In genomic region chr4:45040795-45041194, GRCm38 (mm10) we compare ENCODE assay signal across 25 mouse cellular contexts. TPM values are rescaled to one million over a fixed set of nuclear protein-coding genes. Genes with fewer than 3 reads are reported as not detected.
A peak's percentile ranks its signal among the peaks of the same experiment; 100 is the strongest.
DNase-seq lines count a peak whose midpoint lies in the region; ATAC-seq lines count a peak whose summit lies in the region.
"Had no signal": no experiment of that assay in that cellular context is flagged by ENCODE, and none has a peak within 500 bp of the region (broad histone marks: within the 10 kb centered on the region; RNA-seq: fewer than 3 reads in every experiment).

No protein-coding gene starts in this region.

- 82% methylated on average over 7 of the region's 7 CpGs for WGBS in kidney, embryonic 15.5 days

- peak; percentile 54 for DNase-seq in kidney, adult 18-20 months
- DNase-seq in kidney, adult 9 months: peak; percentile 69
- DNase-seq in kidney, postnatal 14 days: peak; percentile 36
- peak; percentile 11 to 13 for DNase-seq in kidney, postnatal 4 days
- no peak for DNase-seq in embryo, embryonic 9.5 days (ENCODE audit: extremely low spot score)
- DNase-seq: adrenal gland, adult 2 months; adrenal gland, postnatal 14 days; cerebellum, adult 11-12 months; cerebellum, adult 8-10 months; cerebellum, postnatal 10 days; cerebellum, postnatal 36 days; embryo, embryonic 11 days; gastrocnemius, postnatal 14 days; heart, adult 18-20 months; heart, postnatal 10 days; heart, postnatal 4 days had no signal

- H3K4me1 ChIP-seq in kidney, embryonic 15.5 days: no peaks in the 10 kb centered on the region
- H3K4me1 ChIP-seq: forebrain, embryonic 10.5 days; forebrain, embryonic 13.5 days had no signal

- no peak for ATAC-seq in kidney, embryonic 15.5 days (replicated peaks; ENCODE audit: low FRiP score)
- ATAC-seq: CD4-positive, CD25-positive, alpha-beta regulatory T cell, adult 4 months; forebrain, embryonic 13.5 days; forebrain, embryonic 16.5 days; hindbrain, postnatal 0 days had no signal

- no peak overlapping the region for H3K27ac ChIP-seq in kidney, embryonic 15.5 days
- H3K27ac ChIP-seq: forebrain, embryonic 10.5 days; forebrain, embryonic 13.5 days; heart, embryonic 15.5 days; hindbrain, embryonic 14.5 days; hindbrain, postnatal 0 days had no signal

- H3K4me2 ChIP-seq in kidney, embryonic 15.5 days: no peak overlapping the region
- H3K4me2 ChIP-seq: forebrain, embryonic 13.5 days; heart, embryonic 12.5 days; heart, embryonic 15.5 days; hindbrain, embryonic 14.5 days had no signal

- H3K27me3 ChIP-seq in kidney, embryonic 15.5 days: no peaks in the 10 kb centered on the region
- H3K27me3 ChIP-seq: forebrain, embryonic 13.5 days; heart, embryonic 12.5 days; heart, embryonic 15.5 days had no signal

- H3K9ac ChIP-seq in kidney, embryonic 15.5 days: no peak overlapping the region
- H3K9ac ChIP-seq: forebrain, embryonic 13.5 days; heart, embryonic 12.5 days; heart, embryonic 15.5 days; hindbrain, embryonic 14.5 days had no signal

- H3K9me3 ChIP-seq in kidney, embryonic 15.5 days (replicated peaks): no peaks in the 10 kb centered on the region
- H3K9me3 ChIP-seq: forebrain, embryonic 10.5 days; forebrain, embryonic 13.5 days; heart, embryonic 12.5 days; heart, embryonic 15.5 days had no signal

- H3K4me3 ChIP-seq in kidney, embryonic 15.5 days (replicated peaks): no peak overlapping the region
- H3K4me3 ChIP-seq: forebrain, embryonic 10.5 days; forebrain, embryonic 13.5 days; heart, embryonic 12.5 days; heart, embryonic 15.5 days had no signal

- peaks cover 66% of the 10 kb centered on the region for H3K36me3 ChIP-seq in kidney, embryonic 15.5 days

RNA-seq across cellular contexts. Expression of gene Polr1e, which starts 22.4 kb away (rescaled TPM):
- 40.9 and 48.4 TPM in 2 replicates for polyA plus RNA-seq in kidney, embryonic 15.5 days (2015; fragmentation: Nextera tagmentation; extraction: Ambion mirVana)

RNA-seq across cellular contexts. Expression of gene Zbtb5, which starts 28.6 kb away (rescaled TPM):
- 23.0 and 24.1 TPM in 2 replicates for polyA plus RNA-seq in kidney, embryonic 15.5 days (2015; fragmentation: Nextera tagmentation; extraction: Ambion mirVana)

RNA-seq across cellular contexts. Expression of gene Fbxo10, which starts 43.6 kb away (rescaled TPM):
- 13.5 and 16.0 TPM in 2 replicates for polyA plus RNA-seq in kidney, embryonic 15.5 days (2015; fragmentation: Nextera tagmentation; extraction: Ambion mirVana)

RNA-seq across cellular contexts. Expression of gene Grhpr, which starts 59.6 kb away (rescaled TPM):
- 86.7 and 97.2 TPM in 2 replicates for polyA plus RNA-seq in kidney, embryonic 15.5 days (2015; fragmentation: Nextera tagmentation; extraction: Ambion mirVana)
